Mouse (Mus musculus): Measurements from ENCODE around the gene Ccdc114.

DNA sequence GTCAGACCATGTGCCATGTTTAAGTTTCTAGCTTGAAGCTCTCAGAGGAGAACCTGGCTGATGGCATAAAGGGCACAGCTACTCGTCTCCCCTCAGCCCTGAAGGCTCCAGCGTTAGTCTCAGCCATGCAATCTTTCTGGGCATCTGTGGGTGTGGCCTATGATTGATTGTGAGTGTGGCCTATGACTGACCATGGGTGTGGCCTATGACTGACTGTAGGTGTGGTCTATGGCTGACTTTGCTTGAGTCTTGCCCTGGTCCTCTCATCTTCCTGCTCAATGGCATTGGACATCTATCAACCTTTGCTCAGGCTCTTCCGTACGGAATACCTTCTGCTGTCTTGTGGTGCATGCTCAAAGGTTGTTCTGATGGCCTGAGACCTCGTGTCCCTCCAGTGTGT is 22.3 kb upstream of the Ccdc114 start:
- TF ChIP-seq CTCF (IDR thresholded peaks at IDR 0.05; ENCODE audit: low read depth, low read length) = no peak
- no peak for TF ChIP-seq POLR2A (IDR thresholded peaks at IDR 0.05; ENCODE audit: insufficient read depth, low read length)
- TF ChIP-seq EP300 (IDR thresholded peaks at IDR 0.05; ENCODE audit: insufficient read depth, low read depth, low read length) = no peak

All from ES-Bruce4 (cell line).